Mouse (Mus musculus): ENCODE results near the gene Zfp580. TPM values are rescaled to one million over a fixed set of nuclear protein-coding genes. Genes with fewer than 3 reads are reported as not detected.

Zfp580 gene
- polyA plus RNA-seq, 1 experiment from 2014 or later = 16.9 TPM

DNA sequence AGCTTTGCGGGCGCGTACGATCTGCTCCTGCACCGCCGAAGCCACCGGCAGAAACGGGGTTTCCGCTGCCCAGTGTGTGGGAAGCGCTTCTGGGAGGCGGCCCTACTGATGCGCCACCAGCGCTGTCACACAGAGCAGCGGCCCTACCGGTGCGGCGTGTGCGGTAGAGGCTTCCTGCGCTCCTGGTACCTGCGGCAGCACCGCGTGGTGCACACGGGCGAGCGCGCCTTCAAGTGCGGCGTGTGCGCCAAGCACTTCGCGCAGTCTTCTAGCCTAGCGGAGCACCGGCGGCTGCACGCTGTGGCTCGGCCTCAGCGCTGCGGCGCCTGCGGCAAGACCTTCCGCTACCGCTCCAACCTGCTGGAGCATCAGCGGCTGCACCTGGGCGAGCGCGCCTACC lies 19.8 kb upstream of the Zfp580 start:
- peaks cover 16% of the 10 kb centered on the region for H3K9me3 ChIP-seq (ENCODE audit: control insufficient read depth)
- H3K4me2 ChIP-seq (replicated peaks; ENCODE audit: low read depth) = no peak overlapping the region
- H3K4me3 ChIP-seq (ENCODE audit: low read depth, low read length) = no peak overlapping the region
- peaks cover 67% of the 10 kb centered on the region for H3K36me3 ChIP-seq (ENCODE audit: control insufficient read depth, insufficient read depth)
- TF ChIP-seq CTCF (IDR thresholded peaks at IDR 0.05; ENCODE audit: low read depth) = no peak
- H3K27ac ChIP-seq (ENCODE audit: low read depth, low read length) = peak overlapping the region; percentile 46
- H3K9ac ChIP-seq (ENCODE audit: low read depth, low read length) = no peak overlapping the region
- H3K4me1 ChIP-seq (replicated peaks; ENCODE audit: control insufficient read depth, insufficient read depth, low read length) = no peaks in the 10 kb centered on the region
- H3K27me3 ChIP-seq (replicated peaks; ENCODE audit: control insufficient read depth, insufficient read depth, low read length) = no peaks in the 10 kb centered on the region
- 86% methylated on average over 46 of the region's 46 CpGs for WGBS
- ATAC-seq = no peak

DNA sequence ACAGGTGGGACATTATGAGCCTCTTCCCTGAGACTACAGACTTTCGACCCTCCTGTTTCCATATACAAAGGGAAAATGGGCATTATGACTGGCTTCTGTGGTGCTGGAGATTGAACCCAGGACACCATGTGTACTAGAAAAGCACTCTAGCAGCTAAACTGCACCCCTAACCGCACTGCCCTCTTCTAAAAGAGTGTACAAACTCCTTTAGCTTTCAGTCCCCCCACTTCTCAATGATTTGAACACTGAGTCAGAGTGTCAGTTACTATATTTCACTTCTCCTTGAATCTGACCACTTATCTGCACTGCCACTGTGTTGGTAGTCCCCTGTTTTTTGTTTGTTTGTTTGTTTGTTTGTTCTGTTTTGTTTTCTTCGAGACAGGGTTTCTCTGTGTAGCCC lies 17.5 kb upstream of the Zfp580 start, which contains the start of gene 4632433K11Rik:
Gene 4632433K11Rik, plus strand, starts transcription at position 301 of the 400 bp plus-strand sequence.
- no peak for ATAC-seq
- Histone ChIP-seq H3K9ac (ENCODE audit: low read depth, low read length) (no peak within 1 kb of the TSS), H3K27me3 (replicated peaks; ENCODE audit: control insufficient read depth, insufficient read depth, low read length) (no peaks in the 10 kb centered on the region), H3K9me3 (ENCODE audit: control insufficient read depth) (peaks cover 16% of the 10 kb centered on the region), H3K4me2 (replicated peaks; ENCODE audit: low read depth) (no peak within 1 kb of the TSS), H3K27ac (ENCODE audit: low read depth, low read length) (no peak within 1 kb of the TSS), H3K4me1 (replicated peaks; ENCODE audit: control insufficient read depth, insufficient read depth, low read length) (0 out of 2 replicates have a peak, but pooled peaks cover 3% of the 10 kb centered on the region), H3K4me3 (ENCODE audit: low read depth, low read length) (no peak within 1 kb of the TSS), H3K36me3 (ENCODE audit: control insufficient read depth, insufficient read depth) (peaks cover 60% of the 10 kb centered on the region)
- 90% methylated on average over 3 of the region's 3 CpGs for WGBS
- TF ChIP-seq CTCF (IDR thresholded peaks at IDR 0.05; ENCODE audit: low read depth) = no peak

DNA sequence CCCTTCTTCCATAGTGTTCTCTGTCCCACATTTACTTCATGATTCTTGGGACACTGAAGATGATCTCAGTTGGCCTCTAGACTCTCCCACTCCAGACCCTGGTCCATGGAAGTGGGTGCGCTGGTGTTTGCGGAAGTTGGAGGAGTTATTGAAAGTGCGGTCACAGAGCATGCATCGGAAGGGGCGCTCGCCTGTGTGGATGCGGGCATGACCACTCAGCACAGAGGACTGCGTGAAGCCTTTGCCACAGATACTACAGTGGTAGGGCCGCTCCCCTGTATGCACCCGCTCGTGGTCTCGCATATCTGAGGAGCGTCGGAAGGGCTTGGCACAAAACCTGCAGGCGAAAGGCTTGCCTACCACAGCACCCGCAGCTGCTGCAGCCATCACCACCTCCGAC lies 15.7 kb upstream of the Zfp580 start:
- no peak for TF ChIP-seq CTCF (IDR thresholded peaks at IDR 0.05; ENCODE audit: low read depth)
- Histone ChIP-seq H3K4me3 (ENCODE audit: low read depth, low read length) (no peak overlapping the region), H3K4me1 (replicated peaks; ENCODE audit: control insufficient read depth, insufficient read depth, low read length) (0 out of 2 replicates have a peak, but pooled peaks cover 3% of the 10 kb centered on the region), H3K27ac (ENCODE audit: low read depth, low read length) (no peak overlapping the region), H3K36me3 (ENCODE audit: control insufficient read depth, insufficient read depth) (peaks cover 42% of the 10 kb centered on the region), H3K27me3 (replicated peaks; ENCODE audit: control insufficient read depth, insufficient read depth, low read length) (no peaks in the 10 kb centered on the region), H3K9me3 (ENCODE audit: control insufficient read depth) (peaks cover 8% of the 10 kb centered on the region), H3K4me2 (replicated peaks; ENCODE audit: low read depth) (no peak overlapping the region), H3K9ac (ENCODE audit: low read depth, low read length) (no peak overlapping the region)
- WGBS = 98% methylated on average over 17 of the region's 17 CpGs
- ATAC-seq = no peak

DNA sequence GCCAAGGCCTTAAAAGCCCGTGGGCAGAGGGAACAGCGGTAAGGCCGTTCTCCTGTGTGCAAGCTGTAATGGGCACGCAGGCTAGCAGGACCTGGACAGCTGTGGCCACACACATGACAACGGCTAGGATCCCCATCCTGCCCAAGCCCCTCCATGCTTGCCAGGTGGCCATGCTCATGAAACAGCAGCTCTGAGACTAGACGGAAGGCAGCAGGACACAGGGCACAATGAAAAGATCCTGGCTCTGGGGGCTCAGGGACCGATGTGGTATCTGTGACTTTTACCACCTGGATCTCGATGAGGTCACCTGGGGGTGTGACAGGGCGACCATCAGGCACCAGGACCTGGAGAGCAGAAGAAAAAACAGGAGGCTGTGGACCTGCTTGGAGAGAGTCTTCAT lies 15.2 kb upstream of the Zfp580 start:
- Histone ChIP-seq H3K4me3 (ENCODE audit: low read depth, low read length) (no peak overlapping the region), H3K27me3 (replicated peaks; ENCODE audit: control insufficient read depth, insufficient read depth, low read length) (no peaks in the 10 kb centered on the region), H3K36me3 (ENCODE audit: control insufficient read depth, insufficient read depth) (peaks cover 37% of the 10 kb centered on the region), H3K27ac (ENCODE audit: low read depth, low read length) (no peak overlapping the region), H3K9me3 (ENCODE audit: control insufficient read depth) (peaks cover 3% of the 10 kb centered on the region; the same call in 1 of the 2 replicates), H3K4me2 (replicated peaks; ENCODE audit: low read depth) (no peak overlapping the region), H3K9ac (ENCODE audit: low read depth, low read length) (no peak overlapping the region), H3K4me1 (replicated peaks; ENCODE audit: control insufficient read depth, insufficient read depth, low read length) (0 out of 2 replicates have a peak, but pooled peaks cover 3% of the 10 kb centered on the region)
- no peak for TF ChIP-seq CTCF (IDR thresholded peaks at IDR 0.05; ENCODE audit: low read depth)
- WGBS = 95% methylated on average over 9 of the region's 9 CpGs
- no peak for ATAC-seq

DNA sequence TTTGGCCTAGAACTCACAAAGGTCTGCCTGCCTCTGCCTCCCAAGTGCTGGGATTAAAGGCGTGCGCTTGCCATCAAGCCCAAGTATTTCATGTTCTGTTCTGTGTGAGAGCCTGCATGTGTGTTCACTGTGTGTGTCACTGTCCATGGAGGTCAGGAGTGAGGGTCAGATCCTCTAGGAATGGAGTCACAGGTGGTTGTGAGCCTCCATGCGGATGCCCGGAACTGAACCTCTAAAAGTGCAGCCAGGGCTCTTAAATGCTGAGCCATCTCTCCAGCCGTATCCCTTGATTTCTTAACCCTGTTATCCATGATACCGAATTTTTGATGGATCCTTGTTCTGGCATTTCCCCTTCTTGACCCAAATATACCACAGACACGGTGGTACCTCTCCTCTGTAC lies 14.3 kb upstream of the Zfp580 start:
- no peak for TF ChIP-seq CTCF (IDR thresholded peaks at IDR 0.05; ENCODE audit: low read depth)
- Histone ChIP-seq H3K9ac (ENCODE audit: low read depth, low read length) (no peak overlapping the region), H3K27me3 (replicated peaks; ENCODE audit: control insufficient read depth, insufficient read depth, low read length) (no peaks in the 10 kb centered on the region), H3K36me3 (ENCODE audit: control insufficient read depth, insufficient read depth) (peaks cover 28% of the 10 kb centered on the region), H3K4me1 (replicated peaks; ENCODE audit: control insufficient read depth, insufficient read depth, low read length) (0 out of 2 replicates have a peak, but pooled peaks cover 3% of the 10 kb centered on the region), H3K9me3 (ENCODE audit: control insufficient read depth) (no peaks in the 10 kb centered on the region), H3K4me3 (ENCODE audit: low read depth, low read length) (no peak overlapping the region), H3K27ac (ENCODE audit: low read depth, low read length) (no peak overlapping the region), H3K4me2 (replicated peaks; ENCODE audit: low read depth) (no peak overlapping the region; the same call in 1 of the 2 replicates)
- 95% methylated on average over 7 of the region's 7 CpGs for WGBS
- no peak for ATAC-seq

DNA sequence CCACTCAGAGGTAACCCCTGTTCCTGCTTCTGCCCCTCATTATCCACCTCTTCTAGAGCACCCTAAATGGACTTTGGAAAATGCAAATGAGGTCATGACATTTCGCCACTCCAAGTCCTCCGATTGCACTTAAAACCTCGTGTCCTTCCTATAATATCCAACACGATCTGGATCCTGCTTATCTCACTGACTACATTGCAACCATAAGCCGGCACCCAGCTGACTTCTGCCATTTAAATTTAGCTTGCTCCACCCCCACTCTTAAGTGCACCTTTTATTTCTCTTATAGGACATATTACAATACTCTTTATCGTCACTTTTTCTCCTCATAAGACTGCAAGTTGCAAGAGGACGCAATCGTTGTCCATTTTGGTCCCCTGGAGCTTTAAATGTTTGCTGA lies 13.9 kb upstream of the Zfp580 start:
- Histone ChIP-seq H3K9ac (ENCODE audit: low read depth, low read length) (peak overlapping the region; percentile 88), H3K4me3 (ENCODE audit: low read depth, low read length) (peak overlapping the region; percentile 68), H3K36me3 (ENCODE audit: control insufficient read depth, insufficient read depth) (peaks cover 24% of the 10 kb centered on the region), H3K27me3 (replicated peaks; ENCODE audit: control insufficient read depth, insufficient read depth, low read length) (no peaks in the 10 kb centered on the region), H3K9me3 (ENCODE audit: control insufficient read depth) (no peaks in the 10 kb centered on the region), H3K27ac (ENCODE audit: low read depth, low read length) (peak overlapping the region; percentile 100; the same call in 1 of the 2 replicates), H3K4me2 (replicated peaks; ENCODE audit: low read depth) (peak overlapping the region; percentile 67), H3K4me1 (replicated peaks; ENCODE audit: control insufficient read depth, insufficient read depth, low read length) (0 out of 2 replicates have a peak, but pooled peaks cover 3% of the 10 kb centered on the region)
- 69% methylated on average over 8 of the region's 8 CpGs for WGBS
- TF ChIP-seq CTCF (IDR thresholded peaks at IDR 0.05; ENCODE audit: low read depth) = no peak
- ATAC-seq = no peak
